Mouse (Mus musculus): Measurements from ENCODE around the gene Arl8b.

- TF ChIP-seq CTCF (IDR thresholded peaks at IDR 0.05; ENCODE audit: low read depth) (no peak), EP300 (IDR thresholded peaks at IDR 0.05; ENCODE audit: low read depth) (no peak)
These were observed 4.5 kb upstream of the Arl8b start for GRCm38 (mm10) chr6:108778399-108778798.

All from heart, postnatal 0 days (tissue).